Mouse (Mus musculus): ENCODE measurements at regions not wholly inside any gene's neighbourhood (a gene's known extent, or its start where the extent isn't known, plus 50 kb on each side); places are given as distances from the start of the nearest gene placed in this dataset.

- ATAC-seq (ENCODE audit: extremely low read depth, insufficient number of reproducible peaks, low FRiP score, poor library complexity, severe bottlenecking) = peak; percentile 73; the same call in 1 of the 2 replicates
Observed at GRCm38 (mm10) chr10:118787280-118787690, 82.7 kb downstream of the Dyrk2 start.

GRCm38 (mm10) chr10:118792352-118793100 is 77.5 kb downstream of the Dyrk2 start:
- ATAC-seq (ENCODE audit: extremely low read depth, insufficient number of reproducible peaks, low FRiP score, poor library complexity, severe bottlenecking) = no peak

GRCm38 (mm10) chr10:118793794-118794193 is 76.2 kb downstream of the Dyrk2 start:
- ATAC-seq (ENCODE audit: extremely low read depth, insufficient number of reproducible peaks, low FRiP score, poor library complexity, severe bottlenecking) = no peak

DNA sequence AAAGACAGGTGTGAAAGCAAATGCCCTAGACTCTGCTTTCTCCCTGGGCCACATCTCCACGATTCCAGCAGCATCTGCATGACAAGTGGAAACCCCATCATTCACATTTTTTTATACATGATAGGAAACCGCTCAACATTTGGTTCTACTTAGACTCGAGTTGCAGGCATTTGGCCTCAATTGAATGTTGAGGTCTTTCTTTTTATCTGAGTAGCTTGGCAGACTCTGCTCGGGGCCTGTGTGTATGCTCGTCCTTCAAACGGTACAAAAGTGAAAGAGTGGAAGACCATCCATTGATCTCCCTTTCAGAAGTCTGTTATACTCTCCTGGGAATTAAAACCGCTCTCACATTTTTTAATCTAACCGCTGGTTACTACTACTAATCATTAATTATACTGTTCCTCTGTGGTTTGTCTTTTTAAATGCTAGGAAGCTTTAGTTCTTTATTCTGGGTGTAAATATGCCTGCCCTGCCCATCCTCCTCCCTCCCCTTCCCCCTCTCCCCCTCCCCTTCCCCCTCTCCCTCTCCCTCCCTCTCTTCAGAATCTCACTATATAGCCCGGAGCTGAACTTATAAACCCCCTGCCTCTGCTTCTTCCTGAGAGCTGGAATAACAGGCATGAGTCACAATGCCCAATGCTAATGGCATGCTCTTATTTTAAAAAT is 75.5 kb downstream of the Dyrk2 start:
- ATAC-seq (ENCODE audit: extremely low read depth, insufficient number of reproducible peaks, low FRiP score, poor library complexity, severe bottlenecking) = no peak

- ATAC-seq (ENCODE audit: extremely low read depth, insufficient number of reproducible peaks, low FRiP score, poor library complexity, severe bottlenecking) = no peak
Observed at GRCm38 (mm10) chr10:118795061-118795407, 75.0 kb downstream of the Dyrk2 start.

- ATAC-seq (ENCODE audit: extremely low read depth, insufficient number of reproducible peaks, low FRiP score, poor library complexity, severe bottlenecking) = peak; percentile 55
Observed at GRCm38 (mm10) chr10:118796512-118796911, 73.5 kb downstream of the Dyrk2 start.

DNA sequence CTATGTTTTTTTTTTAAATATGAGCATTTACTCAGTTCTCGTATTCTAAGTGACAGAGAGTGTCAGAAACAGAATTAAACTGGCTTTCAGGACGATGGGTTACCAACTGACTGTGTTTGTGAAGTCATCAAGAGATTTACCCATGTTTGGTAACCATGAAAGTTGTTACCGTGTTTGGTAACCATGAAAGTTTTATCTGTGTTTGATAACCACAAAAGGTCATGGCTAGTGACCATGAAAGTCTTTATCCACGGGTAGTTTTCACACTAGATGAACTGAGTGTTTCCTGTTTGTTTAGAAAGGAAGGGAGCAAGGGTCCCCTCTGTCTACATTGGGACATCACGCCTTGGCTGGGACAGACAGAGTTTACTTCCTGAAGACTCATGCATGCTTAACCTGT is 72.8 kb downstream of the Dyrk2 start:
- peak; percentile 37; the same call in 1 of the 2 replicates for ATAC-seq (ENCODE audit: extremely low read depth, insufficient number of reproducible peaks, low FRiP score, poor library complexity, severe bottlenecking)

- no peak for ATAC-seq (ENCODE audit: extremely low read depth, insufficient number of reproducible peaks, low FRiP score, poor library complexity, severe bottlenecking)
Observed at GRCm38 (mm10) chr10:118799767-118800166, 70.2 kb downstream of the Dyrk2 start.

GRCm38 (mm10) chr10:118803922-118804557 is 66.0 kb downstream of the Dyrk2 start:
- no peak for ATAC-seq (ENCODE audit: extremely low read depth, insufficient number of reproducible peaks, low FRiP score, poor library complexity, severe bottlenecking)

DNA sequence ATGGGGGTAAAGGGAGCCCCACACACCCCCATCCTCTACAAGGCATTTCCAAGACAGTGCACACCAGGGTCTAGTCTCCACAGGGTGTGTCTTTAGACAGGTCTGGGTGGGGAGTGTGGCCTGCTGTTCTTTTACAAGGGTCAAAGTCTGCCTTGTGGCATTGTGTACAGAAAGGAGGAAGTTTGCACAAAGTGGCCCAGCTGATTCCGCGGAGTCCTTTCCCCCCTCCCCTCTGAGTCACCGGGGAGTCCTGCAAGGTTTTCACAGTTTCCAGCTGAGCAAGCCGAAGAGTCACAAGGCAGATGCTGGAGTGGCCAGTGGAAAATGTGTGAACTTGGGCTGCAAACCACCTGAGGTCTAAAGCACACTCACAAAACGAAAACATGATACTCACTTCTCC is 65.4 kb downstream of the Dyrk2 start:
- peak; percentile 92 for ATAC-seq (ENCODE audit: extremely low read depth, insufficient number of reproducible peaks, low FRiP score, poor library complexity, severe bottlenecking)
